In the genomic region with DNA sequence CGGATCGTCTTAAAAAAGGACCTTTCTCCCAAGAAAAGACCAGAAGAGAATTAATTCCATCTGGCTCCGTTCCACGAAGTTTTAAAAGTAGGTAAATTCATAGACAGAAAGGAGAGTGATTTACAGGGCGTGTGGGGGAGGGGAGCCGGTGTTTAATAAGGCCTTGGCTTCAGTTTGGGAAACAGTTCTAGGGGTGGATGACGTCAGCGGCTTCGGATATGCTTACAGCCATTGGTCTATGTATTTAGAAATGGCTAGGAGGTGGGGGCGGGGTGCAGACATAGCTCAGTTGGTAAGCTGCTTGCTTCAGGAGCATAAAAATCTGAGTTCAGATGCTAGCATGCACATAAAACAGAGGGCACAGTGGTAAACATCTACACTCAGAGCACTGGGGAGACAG, we compare ENCODE assay signal across 11 mouse cellular contexts.
DNase-seq lines count a peak whose midpoint lies in the region; ATAC-seq and TF ChIP-seq lines count a peak whose summit lies in the region.
"Had no signal": no experiment of that assay in that cellular context is flagged by ENCODE, and none has a peak within 500 bp of the region (broad histone marks: within the 10 kb centered on the region; RNA-seq: fewer than 3 reads in every experiment).

No protein-coding gene starts in this region.

- H3K36me3 ChIP-seq in kidney, postnatal 0 days (ENCODE audit: insufficient read depth, low read length) = no peaks in the 10 kb centered on the region
- no peaks in the 10 kb centered on the region for H3K36me3 ChIP-seq in embryonic facial prominence, embryonic 12.5 days
- no peaks in the 10 kb centered on the region for H3K36me3 ChIP-seq in neural tube, embryonic 15.5 days
- H3K36me3 ChIP-seq: hindbrain, embryonic 12.5 days; midbrain, embryonic 13.5 days had no signal

- no peaks in the 10 kb centered on the region for H3K9me3 ChIP-seq in kidney, postnatal 0 days (replicated peaks; ENCODE audit: low read length)
- no peaks in the 10 kb centered on the region for H3K9me3 ChIP-seq in embryonic facial prominence, embryonic 12.5 days
- no peaks in the 10 kb centered on the region for H3K9me3 ChIP-seq in neural tube, embryonic 15.5 days (replicated peaks)
- H3K9me3 ChIP-seq: midbrain, embryonic 13.5 days had no signal

- ATAC-seq in kidney, postnatal 0 days (replicated peaks; ENCODE audit: low FRiP score, low read depth) = no peak
- no peak for ATAC-seq in embryonic facial prominence, embryonic 12.5 days (ENCODE audit: insufficient number of reproducible peaks, insufficient read depth, low FRiP score, low TSS enrichment)
- no peak for ATAC-seq in neural tube, embryonic 15.5 days (ENCODE audit: low FRiP score)
- ATAC-seq: midbrain, embryonic 13.5 days had no signal

- H3K9ac ChIP-seq in kidney, postnatal 0 days (ENCODE audit: low read depth, low read length) = no peak overlapping the region
- H3K9ac ChIP-seq in embryonic facial prominence, embryonic 12.5 days = no peak overlapping the region
- no peak overlapping the region for H3K9ac ChIP-seq in neural tube, embryonic 15.5 days (replicated peaks)
- H3K9ac ChIP-seq: hindbrain, embryonic 12.5 days; midbrain, embryonic 13.5 days had no signal

- peak; percentile 44 for DNase-seq in kidney, postnatal 0 days (ENCODE audit: low spot score)
- DNase-seq in kidney, postnatal 36 days = no peak
- peak; percentile 93 for DNase-seq in NIH3T3 (ENCODE audit: low read depth)
- peak; percentile 32 for DNase-seq in right cerebral cortex, adult 18-20 months
- DNase-seq in layer of hippocampus, postnatal 10 days (ENCODE audit: low spot score in 2 of 2) = no peak
- DNase-seq: spleen, adult 18-20 months had no signal

- H3K4me1 ChIP-seq in kidney, postnatal 0 days (replicated peaks; ENCODE audit: insufficient read depth, low read length) = peaks cover 27% of the 10 kb centered on the region
- H3K4me1 ChIP-seq in embryonic facial prominence, embryonic 12.5 days = peaks cover 48% of the 10 kb centered on the region
- H3K4me1 ChIP-seq in neural tube, embryonic 15.5 days = peaks cover 12% of the 10 kb centered on the region

- no peak overlapping the region for H3K4me2 ChIP-seq in kidney, postnatal 0 days (ENCODE audit: low read length)
- H3K4me2 ChIP-seq in embryonic facial prominence, embryonic 12.5 days (replicated peaks) = no peak overlapping the region
- no peak overlapping the region for H3K4me2 ChIP-seq in neural tube, embryonic 15.5 days
- H3K4me2 ChIP-seq: heart, embryonic 11.5 days; hindbrain, embryonic 12.5 days; midbrain, embryonic 13.5 days had no signal

- no peak overlapping the region for H3K4me3 ChIP-seq in kidney, postnatal 0 days (replicated peaks; ENCODE audit: low read depth, low read length)
- no peak overlapping the region for H3K4me3 ChIP-seq in embryonic facial prominence, embryonic 12.5 days
- no peak overlapping the region for H3K4me3 ChIP-seq in neural tube, embryonic 15.5 days (replicated peaks)
- H3K4me3 ChIP-seq: hindbrain, embryonic 12.5 days; midbrain, embryonic 13.5 days had no signal

- H3K27me3 ChIP-seq in kidney, postnatal 0 days (ENCODE audit: insufficient read depth, low read length) = no peaks in the 10 kb centered on the region
- no peaks in the 10 kb centered on the region for H3K27me3 ChIP-seq in embryonic facial prominence, embryonic 12.5 days
- no peaks in the 10 kb centered on the region for H3K27me3 ChIP-seq in neural tube, embryonic 15.5 days (replicated peaks)

- TF ChIP-seq CTCF in kidney, postnatal 0 days (IDR thresholded peaks at IDR 0.05; ENCODE audit: low read depth) = no peak

- WGBS in kidney, postnatal 0 days = 47% methylated on average over 10 of the region's 10 CpGs
- WGBS in embryonic facial prominence, embryonic 12.5 days = 63% methylated on average over 10 of the region's 10 CpGs
- WGBS in neural tube, embryonic 15.5 days = 75% methylated on average over 10 of the region's 10 CpGs

- H3K27ac ChIP-seq in kidney, postnatal 0 days = no peak overlapping the region
- peak overlapping the region; percentile 54; the same call in 1 of the 2 replicates for H3K27ac ChIP-seq in embryonic facial prominence, embryonic 12.5 days
- H3K27ac ChIP-seq in neural tube, embryonic 15.5 days (replicated peaks) = no peak overlapping the region
- H3K27ac ChIP-seq: hindbrain, embryonic 12.5 days; midbrain, embryonic 13.5 days had no signal

Comparison
In these comparisons a context has a peak if more than half of its experiments do, and no peak if none do; other contexts are left out.
1. DNase-seq: peak in kidney, postnatal 0 days (single experiment), NIH3T3 (single experiment) and right cerebral cortex, adult 18-20 months (single experiment); none in kidney, postnatal 36 days (0 of 2) and layer of hippocampus, postnatal 10 days (0 of 2).